Mouse (Mus musculus): Measurements from ENCODE around the gene Gm28308.

Gene Gm28308

GRCm38 (mm10) chr6:52155471-52155870 lies 57.7 kb downstream of the Gm28308 start:
- no peak for DNase-seq (ENCODE audit: low read depth)

GRCm38 (mm10) chr6:52154044-52154443 lies 59.1 kb downstream of the Gm28308 start:
- DNase-seq (ENCODE audit: low read depth) = no peak

GRCm38 (mm10) chr6:52153270-52153669 lies 59.9 kb downstream of the Gm28308 start:
- DNase-seq (ENCODE audit: low read depth) = no peak

GRCm38 (mm10) chr6:52152226-52153193 lies 60.6 kb downstream of the Gm28308 start:
- no peak for DNase-seq (ENCODE audit: low read depth)

GRCm38 (mm10) chr6:52151571-52151970 lies 61.6 kb downstream of the Gm28308 start:
- no peak for DNase-seq (ENCODE audit: low read depth)

- DNase-seq (ENCODE audit: low read depth) = no peak
Observed at GRCm38 (mm10) chr6:52150401-52150966, 62.7 kb downstream of the Gm28308 start.

- no peak for DNase-seq (ENCODE audit: low read depth)
Observed at GRCm38 (mm10) chr6:52139115-52139514, 74.0 kb downstream of the Gm28308 start.

GRCm38 (mm10) chr6:52138576-52138975 lies 74.6 kb downstream of the Gm28308 start:
- DNase-seq (ENCODE audit: low read depth) = no peak

- no peak for DNase-seq (ENCODE audit: low read depth)
Observed at GRCm38 (mm10) chr6:52137841-52138535, 75.2 kb downstream of the Gm28308 start.

- DNase-seq (ENCODE audit: low read depth) = no peak
Observed at GRCm38 (mm10) chr6:52123673-52124072, 89.5 kb downstream of the Gm28308 start.

GRCm38 (mm10) chr6:52121173-52121572 lies 92.0 kb downstream of the Gm28308 start:
- DNase-seq (ENCODE audit: low read depth) = no peak

GRCm38 (mm10) chr6:52118903-52119635 lies 94.1 kb downstream of the Gm28308 start:
- no peak for DNase-seq (ENCODE audit: low read depth)

GRCm38 (mm10) chr6:52115899-52116298 lies 97.2 kb downstream of the Gm28308 start:
- no peak for DNase-seq (ENCODE audit: low read depth)
